In the genomic region with DNA sequence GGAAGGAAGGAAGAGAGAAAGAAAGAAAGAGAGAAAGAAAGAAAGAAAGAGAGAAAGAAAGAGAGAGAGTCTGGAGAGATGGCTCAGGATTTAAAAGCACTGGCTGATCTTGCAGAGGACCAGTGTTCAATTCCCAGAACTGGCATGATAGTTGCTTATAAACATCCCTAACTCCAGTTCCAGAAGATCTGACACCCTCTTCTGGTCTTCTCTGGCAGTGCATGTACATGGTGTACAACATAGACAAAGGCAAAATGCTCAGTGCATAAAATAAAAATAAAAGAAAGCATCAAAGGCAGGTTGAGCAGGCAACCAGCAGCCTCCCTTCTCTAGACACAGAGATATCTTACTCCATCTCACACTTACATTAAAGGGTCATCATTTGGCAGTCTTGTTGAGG, we compare ENCODE assay signal across 26 mouse cellular contexts. TPM values are rescaled to one million over a fixed set of nuclear protein-coding genes. Genes with fewer than 3 reads are reported as not detected.
DNase-seq lines count a peak whose midpoint lies in the region; ATAC-seq and TF ChIP-seq lines count a peak whose summit lies in the region.
"Had no signal": no experiment of that assay in that cellular context is flagged by ENCODE, and none has a peak within 500 bp of the region (broad histone marks: within the 10 kb centered on the region; RNA-seq: fewer than 3 reads in every experiment).

No protein-coding gene starts in this region.

- no peak overlapping the region for H3K4me3 ChIP-seq in liver, postnatal 0 days (ENCODE audit: low read depth, low read length)
- no peak overlapping the region for H3K4me3 ChIP-seq in liver, embryonic 11.5 days (ENCODE audit: low read depth, low read length)
- H3K4me3 ChIP-seq in ES-E14 (ENCODE audit: insufficient read depth in 1 of 2, low read depth in 1 of 2, low read length in 2 of 2, poor library complexity in 1 of 2, severe bottlenecking in 1 of 2): no peak overlapping the region
- H3K4me3 ChIP-seq in hindbrain, embryonic 16.5 days (ENCODE audit: low read length): no peak overlapping the region
- H3K4me3 ChIP-seq: embryonic facial prominence, embryonic 12.5 days; forebrain, embryonic 12.5 days; heart, embryonic 10.5 days; left cerebral cortex, adult 2 months; myocyte had no signal

- no peak overlapping the region for H3K27ac ChIP-seq in liver, postnatal 0 days (ENCODE audit: low read depth)
- no peak overlapping the region for H3K27ac ChIP-seq in liver, embryonic 11.5 days (ENCODE audit: low read depth, low read length)
- H3K27ac ChIP-seq in ES-E14 (ENCODE audit: insufficient read depth, low read depth, low read length, poor library complexity, severe bottlenecking): no peak overlapping the region
- no peak overlapping the region for H3K27ac ChIP-seq in hindbrain, embryonic 16.5 days (ENCODE audit: low read depth, low read length)
- H3K27ac ChIP-seq: embryonic facial prominence, embryonic 12.5 days; forebrain, embryonic 12.5 days; heart, embryonic 10.5 days; hindbrain, embryonic 14.5 days; left cerebral cortex, adult 2 months had no signal

- no peak for TF ChIP-seq EP300 in liver, postnatal 0 days (IDR thresholded peaks at IDR 0.05; ENCODE audit: low read depth)

- ATAC-seq in CD4-positive, CD25-positive, alpha-beta regulatory T cell, adult 4 months: no peak
- ATAC-seq in liver, postnatal 0 days: no peak
- no peak for ATAC-seq in liver, embryonic 11.5 days (replicated peaks; ENCODE audit: low FRiP score)
- ATAC-seq in megakaryocyte progenitor cell, adult 5-6 weeks (replicated peaks; ENCODE audit: poor library complexity): peak; percentile 51
- no peak for ATAC-seq in hindbrain, embryonic 16.5 days

- no peak overlapping the region for H3K9ac ChIP-seq in liver, postnatal 0 days (replicated peaks)
- no peak overlapping the region for H3K9ac ChIP-seq in liver, embryonic 11.5 days (ENCODE audit: low read depth, low read length)
- no peak overlapping the region for H3K9ac ChIP-seq in ES-E14 (ENCODE audit: insufficient read depth, low read depth, low read length, poor library complexity, severe bottlenecking)
- H3K9ac ChIP-seq in hindbrain, embryonic 16.5 days (ENCODE audit: low read depth, low read length): no peak overlapping the region
- H3K9ac ChIP-seq: embryonic facial prominence, embryonic 12.5 days; forebrain, embryonic 12.5 days; hindbrain, embryonic 14.5 days; lung, embryonic 14.5 days had no signal

- in situ Hi-C loops in ES-E14 (cut with MboI; ENCODE audit: low sequenced_read_pairs in 2 of 2, unreplicated experiment in 2 of 2): no loop called here

- peak; percentile 26; the same call in 1 of the 2 replicates for TF ChIP-seq CTCF in liver, postnatal 0 days (IDR thresholded peaks at IDR 0.05; ENCODE audit: low read depth)

- no peaks in the 10 kb centered on the region for H3K36me3 ChIP-seq in liver, postnatal 0 days (replicated peaks; ENCODE audit: insufficient read depth, low read length)
- no peaks in the 10 kb centered on the region for H3K36me3 ChIP-seq in liver, embryonic 11.5 days (ENCODE audit: control insufficient read depth, insufficient read depth, low read length)
- no peaks in the 10 kb centered on the region for H3K36me3 ChIP-seq in ES-E14 (ENCODE audit: control insufficient read depth, insufficient read depth, low read length, poor library complexity, severe bottlenecking)
- no peaks in the 10 kb centered on the region for H3K36me3 ChIP-seq in hindbrain, embryonic 16.5 days (ENCODE audit: control insufficient read depth, insufficient read depth, low read length)
- H3K36me3 ChIP-seq: embryonic facial prominence, embryonic 12.5 days; forebrain, embryonic 12.5 days; heart, embryonic 10.5 days had no signal

- H3K4me2 ChIP-seq in liver, postnatal 0 days (ENCODE audit: low read depth, low read length): no peak overlapping the region
- no peak overlapping the region for H3K4me2 ChIP-seq in liver, embryonic 11.5 days
- H3K4me2 ChIP-seq in hindbrain, embryonic 16.5 days (ENCODE audit: low read length): no peak overlapping the region
- H3K4me2 ChIP-seq: embryonic facial prominence, embryonic 12.5 days; forebrain, embryonic 12.5 days; hindbrain, embryonic 14.5 days; lung, embryonic 14.5 days had no signal

- DNase-seq in CD4-positive, CD25-positive, alpha-beta regulatory T cell, adult 2 months (ENCODE audit: low read depth, low spot score): peak; percentile 21
- no peak for DNase-seq in liver, postnatal 0 days
- DNase-seq in liver, embryonic 11.5 days (ENCODE audit: low spot score): no peak
- no peak for DNase-seq in ES-E14 (ENCODE audit: low read depth, low spot score)
- no peak for DNase-seq in right cerebral cortex, postnatal 14 days
- DNase-seq: adrenal gland, adult 2 months; cerebellum, adult 11 months; cerebellum, adult 9-11 months; heart, postnatal 4 days; kidney, adult 9 months; kidney, postnatal 25 days; layer of hippocampus, adult 9-11 months; left cerebral cortex, postnatal 4 days; lung, embryonic 14.5 days; lung, postnatal 36 days; midbrain, embryonic 14.5 days had no signal

- no peaks in the 10 kb centered on the region for H3K9me3 ChIP-seq in liver, postnatal 0 days (ENCODE audit: low read length)
- no peaks in the 10 kb centered on the region for H3K9me3 ChIP-seq in liver, embryonic 11.5 days (ENCODE audit: control insufficient read depth, low read length)
- H3K9me3 ChIP-seq in ES-E14 (ENCODE audit: control insufficient read depth, insufficient read depth, low read depth, low read length): no peaks in the 10 kb centered on the region
- no peaks in the 10 kb centered on the region for H3K9me3 ChIP-seq in hindbrain, embryonic 16.5 days (ENCODE audit: control insufficient read depth, low read length)
- H3K9me3 ChIP-seq: embryonic facial prominence, embryonic 12.5 days; forebrain, embryonic 12.5 days; heart, embryonic 10.5 days had no signal

- no peaks in the 10 kb centered on the region for H3K4me1 ChIP-seq in liver, postnatal 0 days (ENCODE audit: insufficient read depth)
- H3K4me1 ChIP-seq in liver, embryonic 11.5 days (replicated peaks; ENCODE audit: control insufficient read depth, insufficient read depth, low read length): no peaks in the 10 kb centered on the region
- peaks cover 0 to 4% of the 10 kb centered on the region in 2 experiments; a peak in 2 of 4 replicates for H3K4me1 ChIP-seq in ES-E14 (ENCODE audit: control insufficient read depth in 2 of 2, insufficient read depth in 2 of 2, low read length in 2 of 2, poor library complexity in 1 of 2)
- no peaks in the 10 kb centered on the region for H3K4me1 ChIP-seq in hindbrain, embryonic 16.5 days (ENCODE audit: control insufficient read depth, insufficient read depth, low read depth, low read length)
- H3K4me1 ChIP-seq: embryonic facial prominence, embryonic 12.5 days; forebrain, embryonic 12.5 days had no signal

- no peaks in the 10 kb centered on the region for H3K27me3 ChIP-seq in liver, postnatal 0 days (ENCODE audit: insufficient read depth, low read length)
- H3K27me3 ChIP-seq in liver, embryonic 11.5 days (replicated peaks; ENCODE audit: control insufficient read depth, insufficient read depth, low read length): no peaks in the 10 kb centered on the region
- H3K27me3 ChIP-seq in hindbrain, embryonic 16.5 days (replicated peaks; ENCODE audit: control insufficient read depth, insufficient read depth, low read length): no peaks in the 10 kb centered on the region
- H3K27me3 ChIP-seq: CH12.LX; embryonic facial prominence, embryonic 12.5 days; forebrain, embryonic 12.5 days had no signal

TF ChIP-seq in ES-E14, 5 proteins besides CTCF, POLR2A, EP300 and RAD21:
- TF ChIP-seq HCFC1 (IDR thresholded peaks at IDR 0.05; ENCODE audit: borderline replicate concordance, insufficient read depth, low read length) (no peak), ZC3H11A (IDR thresholded peaks at IDR 0.05; ENCODE audit: borderline replicate concordance, low read depth, low read length) (0 out of 2 replicates have a peak, but pooled peaks have one; percentile 13)

RNA-seq across cellular contexts. Expression of gene Pogz, which starts 21.8 kb away (rescaled TPM):
- 10 to 100 TPM; 21.3 to 22.0 TPM for polyA plus RNA-seq in CD4-positive, CD25-positive, alpha-beta regulatory T cell, adult 4 months (2017; shearing (Covaris generic))
- polyA plus RNA-seq in liver, postnatal 0 days (2015; fragmentation: Nextera tagmentation; extraction: Ambion mirVana): 2.9 and 3.3 TPM in 2 replicates
- 12.2 and 12.7 TPM in 2 replicates for polyA plus RNA-seq in liver, embryonic 11.5 days (2014; fragmentation: Nextera tagmentation; extraction: Ambion mirVana)
- total RNA-seq in ES-E14 (2012; rRNA removed): 26.6 and 27.1 TPM in 2 replicates
- 31.3 and 35.8 TPM in 2 replicates for total RNA-seq in megakaryocyte progenitor cell, adult 5-6 weeks (2015)
- total RNA-seq in megakaryocyte progenitor cell, adult 5-6 weeks (2017): 13.5 and 15.3 TPM in 2 replicates
- polyA plus RNA-seq in hindbrain, embryonic 16.5 days (2015; fragmentation: Nextera tagmentation; extraction: Ambion mirVana): 16.4 and 17.3 TPM in 2 replicates

RNA-seq across cellular contexts. Expression of gene Cgn, which starts 29.3 kb away (rescaled TPM):
- polyA plus RNA-seq in CD4-positive, CD25-positive, alpha-beta regulatory T cell, adult 4 months (2017; shearing (Covaris generic)): under 1 TPM in 1 of 2 experiments, not detected in 1; 0.26 TPM
- 8.7 and 9.5 TPM in 2 replicates for polyA plus RNA-seq in liver, postnatal 0 days (2015; fragmentation: Nextera tagmentation; extraction: Ambion mirVana)
- 10.6 and 11.5 TPM in 2 replicates for polyA plus RNA-seq in liver, embryonic 11.5 days (2014; fragmentation: Nextera tagmentation; extraction: Ambion mirVana)
- total RNA-seq in ES-E14 (2012; rRNA removed): 28.8 and 47.1 TPM in 2 replicates
- not detected in 2 replicates for total RNA-seq in megakaryocyte progenitor cell, adult 5-6 weeks (2015)
- total RNA-seq in megakaryocyte progenitor cell, adult 5-6 weeks (2017): not detected in 2 replicates
- 14.4 and 15.4 TPM in 2 replicates for polyA plus RNA-seq in hindbrain, embryonic 16.5 days (2015; fragmentation: Nextera tagmentation; extraction: Ambion mirVana)
